Mouse (Mus musculus): ENCODE measurements at regions not wholly inside any gene's neighbourhood (a gene's known extent, or its start where the extent isn't known, plus 50 kb on each side); places are given as distances from the start of the nearest gene placed in this dataset.

DNA sequence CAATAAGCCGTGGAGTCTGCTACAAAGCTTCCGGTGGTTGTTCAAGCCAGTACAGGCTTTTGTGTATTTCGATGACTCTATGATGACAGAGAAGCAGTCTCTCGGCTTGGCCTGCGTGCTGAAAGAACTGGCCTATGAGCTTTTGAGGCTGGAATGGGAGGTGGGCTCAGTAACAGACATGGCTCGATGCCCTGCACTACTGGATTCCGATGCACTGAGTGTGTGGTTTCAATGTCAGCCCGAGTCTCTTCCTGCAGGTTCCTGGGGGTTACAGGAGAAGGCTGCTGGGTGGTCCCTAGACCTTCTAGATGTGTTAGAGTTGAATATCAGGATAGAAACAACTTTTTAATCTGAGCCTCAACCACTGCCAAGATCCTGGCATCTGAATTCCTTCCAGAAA lies 53.2 kb downstream of the Gm815 start:
- DNase-seq (ENCODE audit: low read depth): no peak

DNA sequence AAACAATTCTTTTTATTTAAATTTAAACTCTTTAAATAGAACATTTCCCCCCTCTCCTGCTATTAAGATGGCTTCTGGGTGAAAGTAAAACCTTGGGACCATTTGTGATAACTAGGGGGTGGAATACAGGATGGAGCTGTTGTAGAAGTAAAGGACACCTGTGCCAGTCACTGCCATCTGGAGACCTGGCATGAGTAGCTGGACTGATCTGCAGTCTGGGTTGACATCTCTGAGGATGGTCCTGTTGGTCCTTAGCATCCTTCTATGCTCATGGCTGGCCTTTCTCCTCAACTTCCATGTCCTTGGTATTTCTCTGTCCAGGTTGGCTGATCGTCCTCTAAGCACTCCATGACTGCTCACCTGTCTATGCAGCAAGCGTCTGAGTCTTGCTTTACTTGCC lies 58.3 kb downstream of the Gm815 start:
- no peak for DNase-seq (ENCODE audit: low read depth)

DNA sequence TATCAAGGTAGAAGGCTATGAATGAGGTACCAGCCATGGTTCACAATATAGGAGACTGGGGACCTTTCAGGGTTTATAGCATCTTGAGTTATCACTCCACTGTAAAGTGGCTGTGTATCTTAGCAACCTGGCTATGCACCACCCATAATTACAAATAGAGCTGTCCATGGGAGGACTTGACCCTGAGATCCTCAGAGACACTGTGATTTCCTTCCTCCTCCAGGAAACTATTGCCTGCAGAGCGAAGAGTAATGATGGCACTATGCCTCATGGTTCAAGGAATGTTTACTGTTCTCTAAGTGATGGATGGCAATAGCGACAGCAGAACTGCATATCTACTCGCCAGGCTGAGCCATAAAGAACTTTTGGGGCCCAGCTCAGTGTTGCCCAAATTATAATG lies 60.9 kb downstream of the Gm815 start:
- no peak for DNase-seq (ENCODE audit: low read depth)

DNA sequence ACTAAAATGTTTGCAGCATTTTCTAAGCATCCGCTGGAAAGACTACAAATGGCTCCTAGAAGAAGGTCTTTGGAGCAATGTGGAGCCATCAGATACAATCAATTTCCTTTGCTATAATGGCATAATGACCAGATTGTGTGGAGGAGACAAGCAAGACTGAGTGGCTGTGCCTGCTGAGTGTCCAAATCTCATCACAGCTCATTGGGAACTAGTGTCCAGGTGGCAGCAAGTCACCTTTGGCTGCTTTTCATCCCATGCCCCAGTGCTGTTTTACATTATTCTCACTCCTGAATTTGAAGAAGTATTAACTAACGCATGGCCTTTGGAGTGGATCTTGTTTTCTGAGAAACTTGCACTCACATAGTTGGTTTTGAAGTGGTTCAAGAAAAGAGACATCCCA lies 62.8 kb downstream of the Gm815 start:
- DNase-seq (ENCODE audit: low read depth): no peak

DNA sequence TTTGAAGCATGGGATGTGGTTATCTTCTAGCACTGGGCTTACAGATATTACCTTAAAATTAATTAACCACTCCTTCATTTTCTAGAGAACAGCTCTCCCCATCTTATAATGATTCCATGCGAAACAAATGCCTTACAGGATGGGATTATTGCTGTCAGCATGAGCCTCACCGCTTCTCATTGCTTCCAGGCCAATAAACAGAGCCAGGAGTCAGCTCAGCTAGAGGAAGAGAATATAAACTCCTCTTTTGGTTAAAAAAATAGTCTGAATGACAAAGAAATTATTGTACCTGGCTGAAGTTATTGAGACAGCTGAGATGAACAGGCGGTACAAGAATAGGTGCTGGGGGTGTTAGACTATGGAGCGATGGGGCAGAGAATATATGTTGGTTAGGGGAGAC lies 63.5 kb downstream of the Gm815 start:
- DNase-seq (ENCODE audit: low read depth): no peak

DNA sequence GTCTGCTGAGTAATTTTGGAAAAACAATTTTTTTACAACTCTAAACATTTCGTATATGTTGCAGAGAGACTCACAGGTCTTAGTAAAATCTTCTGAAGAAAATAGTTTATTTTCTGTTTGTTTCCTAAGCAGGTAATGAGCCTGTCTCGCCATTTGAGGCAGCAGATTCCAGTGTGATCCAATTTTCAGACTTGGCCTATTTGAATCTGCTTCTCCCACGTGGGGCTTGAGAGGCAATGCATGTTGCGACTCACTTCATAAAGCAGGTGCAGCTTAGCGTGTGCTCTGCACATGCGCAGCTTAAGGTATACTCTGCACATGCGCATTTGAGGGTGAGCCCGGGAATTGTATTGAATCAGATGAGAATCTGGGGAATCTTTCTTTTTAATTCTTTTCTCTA lies 67.7 kb downstream of the Gm815 start:
- no peak for DNase-seq (ENCODE audit: low read depth)

DNA sequence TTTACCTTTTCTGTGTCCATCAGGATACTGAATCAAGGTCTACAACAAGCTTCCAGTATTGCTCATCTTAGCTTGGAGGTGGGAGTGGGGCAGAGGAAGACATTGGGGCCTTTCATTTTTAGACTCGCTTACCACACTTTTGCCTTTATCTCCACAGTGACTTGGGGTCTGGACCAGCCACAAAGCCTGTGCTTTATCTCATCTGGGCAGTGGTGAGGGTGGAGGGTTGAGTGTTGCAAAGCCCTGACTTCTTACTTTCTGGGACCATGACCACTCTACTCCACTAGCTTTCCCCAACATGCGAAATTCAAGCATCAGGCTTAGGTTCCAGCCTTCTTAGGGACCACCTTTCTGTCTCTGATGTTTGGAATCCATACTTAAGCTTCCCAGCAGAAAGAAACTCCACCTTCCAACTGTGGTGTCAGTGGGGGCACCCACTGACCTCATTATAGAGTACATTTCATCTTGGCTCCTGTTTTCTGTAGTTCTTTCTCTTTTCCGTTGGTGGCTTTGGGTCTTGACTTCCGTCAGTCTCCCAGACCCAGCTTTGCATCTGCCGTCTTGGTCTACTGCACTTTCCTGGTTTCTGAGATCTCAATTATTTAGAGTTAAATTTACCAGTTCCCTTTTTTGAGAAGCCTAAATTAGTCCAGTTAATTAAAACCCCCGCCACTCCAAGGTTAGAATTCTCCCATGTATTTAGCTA lies 80.5 kb downstream of the Gm815 start:
- no peak for DNase-seq (ENCODE audit: low read depth)

DNA sequence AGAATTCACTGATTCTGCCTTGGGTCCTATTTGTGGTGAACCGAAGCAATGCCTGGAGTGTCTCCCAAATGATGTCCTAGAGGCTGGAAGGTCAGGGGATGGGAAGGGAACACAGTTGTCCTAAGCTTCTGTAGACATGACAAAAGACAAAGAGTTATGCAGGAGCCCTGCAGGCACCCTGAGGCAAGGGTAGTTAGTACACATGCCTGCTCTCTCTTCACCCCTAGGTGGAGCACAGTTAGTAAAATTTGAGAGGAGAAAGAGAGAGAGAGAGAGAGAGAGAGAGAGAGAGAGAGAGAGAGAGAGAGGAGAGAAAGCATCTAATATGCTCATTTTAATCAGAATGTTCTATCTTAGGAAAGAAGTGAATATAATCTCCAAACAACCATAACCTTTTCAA lies 87.4 kb downstream of the Gm815 start:
- no peak for DNase-seq (ENCODE audit: low read depth)

DNA sequence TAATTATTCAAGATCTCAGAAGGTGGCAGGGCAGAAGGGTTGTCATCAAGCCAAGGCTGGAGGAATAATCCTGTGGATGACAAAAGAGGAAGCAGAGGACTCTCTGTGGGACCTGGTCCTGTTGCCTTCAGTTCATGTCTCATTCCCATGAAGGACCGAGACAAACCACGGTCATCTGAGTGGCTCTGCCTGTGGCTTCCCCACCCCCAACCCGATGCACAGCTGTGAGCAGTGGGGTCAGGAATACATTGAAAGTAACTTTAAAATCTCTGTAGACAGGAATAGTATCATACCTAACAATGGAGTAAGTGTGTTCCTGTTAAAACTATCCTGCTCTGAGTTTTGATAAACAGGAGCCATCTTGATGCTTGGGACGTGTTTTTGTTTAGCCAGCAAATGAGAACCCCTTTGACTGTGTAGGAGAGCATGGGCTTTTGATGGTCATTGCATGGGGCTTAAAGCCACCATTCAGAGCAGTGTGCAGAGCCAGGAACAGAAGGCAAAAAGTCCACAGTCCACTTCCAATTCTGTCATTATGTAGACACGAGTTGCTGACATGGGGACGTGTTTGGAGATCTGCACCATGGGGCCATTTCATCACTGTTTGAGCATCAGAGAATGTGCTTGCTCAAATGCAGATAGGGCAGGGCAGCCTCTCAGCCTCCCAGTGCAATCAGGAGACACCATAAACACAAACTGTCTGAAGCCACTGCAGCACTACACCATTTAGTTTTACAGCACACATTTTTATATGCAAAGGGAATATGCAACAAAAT lies 88.3 kb downstream of the Gm815 start:
- no peak for DNase-seq (ENCODE audit: low read depth)

DNA sequence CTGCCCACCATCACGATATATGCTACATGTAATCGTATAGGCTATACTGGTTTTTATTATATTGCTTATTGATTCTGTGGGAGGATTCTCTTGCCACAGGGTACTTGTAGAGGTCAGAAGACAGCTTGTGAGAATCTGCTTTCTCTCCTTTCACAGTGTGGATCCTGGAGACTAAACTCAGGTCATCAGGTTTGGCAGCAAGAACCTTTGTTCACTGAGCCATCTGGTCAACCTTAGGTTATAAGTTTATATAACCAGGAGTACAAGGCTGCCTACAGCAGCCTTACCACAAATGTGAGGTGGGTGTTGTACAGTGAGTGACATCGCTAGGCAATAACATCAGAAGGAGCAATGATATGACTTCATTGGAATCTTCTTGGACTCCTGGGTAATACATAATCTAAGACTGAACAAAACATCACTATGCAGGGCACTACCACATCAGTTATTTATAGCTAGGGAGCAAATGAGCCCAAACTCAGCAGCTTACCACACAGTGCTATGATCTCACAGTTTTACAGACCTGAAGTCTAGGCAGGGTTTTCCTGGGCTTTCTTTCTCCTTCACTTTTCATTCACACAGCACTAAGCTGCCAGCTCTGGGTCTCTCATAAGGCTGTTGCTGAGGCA lies 89.0 kb downstream of the Gm815 start:
- no peak for DNase-seq (ENCODE audit: low read depth)

DNA sequence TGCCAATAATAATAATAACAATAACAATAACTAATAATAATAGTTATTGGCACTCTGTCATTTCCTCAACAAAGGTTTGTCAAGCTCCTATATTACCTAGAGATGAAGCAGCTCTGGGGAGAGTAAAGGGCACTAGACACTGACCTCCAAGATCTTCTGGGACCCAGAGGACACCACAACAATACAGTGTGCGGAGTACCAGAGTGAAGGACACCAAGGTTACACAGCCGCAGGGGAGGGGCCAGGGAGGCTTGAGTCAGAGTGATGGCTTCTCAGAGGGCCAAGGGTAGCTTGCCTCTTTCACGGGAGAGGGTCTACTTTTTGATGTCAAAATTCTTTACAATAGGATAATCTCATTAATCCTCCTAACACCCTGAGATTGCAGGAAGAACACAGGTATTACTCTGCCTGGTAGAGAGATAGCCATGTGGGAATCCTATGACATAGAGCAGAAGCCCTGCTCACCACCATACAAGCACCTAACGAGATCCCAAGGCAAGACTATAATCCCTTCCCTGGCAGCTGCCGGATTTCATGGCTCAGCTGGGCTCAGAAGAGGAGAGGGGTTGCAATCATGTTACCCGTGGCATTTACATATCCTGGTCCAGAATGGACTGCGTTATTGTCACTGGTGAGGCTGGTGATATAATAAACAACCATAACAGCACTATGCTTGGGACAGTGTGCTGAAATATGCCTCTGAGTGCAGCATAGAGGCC lies 91.1 kb downstream of the Gm815 start:
- DNase-seq (ENCODE audit: low read depth): no peak

DNA sequence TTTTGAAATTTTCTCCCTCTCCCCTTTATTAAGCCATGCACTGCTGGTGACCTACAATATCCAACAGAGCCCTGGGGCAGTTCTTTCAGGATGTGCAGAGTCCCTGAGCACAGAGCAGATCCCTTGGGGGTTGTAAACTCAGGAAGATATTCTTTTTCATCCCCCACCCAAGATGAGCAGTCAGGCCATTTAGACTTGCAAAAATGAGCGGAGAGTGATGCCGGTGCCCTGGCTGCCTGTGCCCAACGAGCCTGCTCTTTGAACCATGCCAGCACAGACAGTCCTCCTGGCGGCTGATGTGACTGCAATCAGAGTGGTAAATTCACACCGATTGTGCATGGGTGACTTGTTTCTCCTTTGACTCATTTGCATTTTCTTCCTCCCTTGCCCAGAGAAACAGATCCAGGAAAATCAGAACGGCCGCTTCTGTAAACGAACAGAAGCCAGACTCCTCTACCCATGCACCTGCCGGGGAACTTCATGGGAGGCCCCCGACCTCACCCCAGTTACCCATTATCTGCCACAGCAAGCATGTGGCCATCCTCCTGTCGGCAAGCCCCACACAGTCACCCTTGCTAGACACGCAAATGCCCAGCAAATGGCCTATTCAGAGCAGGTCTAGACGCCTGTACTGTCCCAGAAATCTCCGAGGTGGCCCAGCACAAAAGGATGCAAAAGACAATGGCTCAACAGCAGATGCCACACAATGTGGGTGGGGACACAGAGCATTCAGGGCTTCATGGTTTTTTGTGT lies 92.4 kb downstream of the Gm815 start:
- DNase-seq (ENCODE audit: low read depth): no peak

DNA sequence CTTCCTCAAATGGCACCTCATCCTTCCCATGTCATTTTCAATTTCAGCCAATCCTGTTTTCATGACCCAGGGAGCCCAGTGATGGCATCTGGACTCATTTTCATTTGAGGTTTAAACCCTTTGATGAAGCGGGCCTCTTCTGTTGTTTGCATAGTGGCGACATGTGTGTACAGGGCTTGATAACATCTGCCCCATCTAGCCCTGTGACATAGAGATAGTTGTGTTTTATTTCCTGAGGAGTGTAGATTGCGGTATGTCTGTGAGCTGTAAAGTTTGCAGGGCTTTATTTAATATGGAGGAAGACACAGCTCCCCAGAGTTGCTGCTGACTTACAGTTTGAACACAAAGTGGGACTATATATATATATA lies 92.9 kb downstream of the Gm815 start:
- no peak for DNase-seq (ENCODE audit: low read depth)

DNA sequence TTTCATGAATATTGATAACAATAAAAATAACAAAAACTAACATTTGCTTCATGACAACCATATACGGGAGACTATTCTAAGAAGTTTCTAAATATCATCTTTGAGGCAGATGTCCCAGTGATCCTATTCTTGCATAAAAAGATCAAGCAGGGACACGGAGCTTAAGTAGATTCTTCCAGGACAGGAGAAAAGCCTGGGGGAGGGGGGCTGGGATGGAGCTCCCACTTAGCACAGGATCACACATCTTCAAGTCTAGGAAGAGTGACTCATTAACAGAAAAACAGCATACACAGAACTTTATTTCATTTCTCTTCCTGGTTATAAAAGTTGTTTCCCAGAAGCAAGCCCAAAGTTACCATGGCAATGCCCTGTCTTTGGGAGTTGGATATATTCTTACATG lies 93.6 kb downstream of the Gm815 start:
- no peak for DNase-seq (ENCODE audit: low read depth)

DNA sequence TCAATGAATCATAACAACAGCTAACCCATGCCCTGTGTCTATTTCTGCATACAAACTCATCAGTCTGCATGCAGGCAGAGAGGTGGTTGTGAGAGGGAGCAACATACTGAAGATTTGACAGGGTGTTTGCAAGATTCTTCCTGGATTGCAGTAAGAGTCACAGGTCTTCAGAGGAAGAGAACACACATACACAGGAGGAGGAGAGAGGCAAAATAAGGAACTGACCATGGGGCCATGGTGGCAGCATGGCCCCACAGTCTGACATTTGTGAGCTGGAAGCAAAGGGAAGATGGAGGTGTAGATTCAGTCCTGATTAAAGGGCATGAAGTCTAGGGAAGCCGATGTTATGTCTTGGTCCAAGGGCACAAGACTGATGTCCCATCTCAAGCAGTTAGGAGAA lies 101.0 kb downstream of the Gm815 start:
- DNase-seq (ENCODE audit: low read depth): no peak

DNA sequence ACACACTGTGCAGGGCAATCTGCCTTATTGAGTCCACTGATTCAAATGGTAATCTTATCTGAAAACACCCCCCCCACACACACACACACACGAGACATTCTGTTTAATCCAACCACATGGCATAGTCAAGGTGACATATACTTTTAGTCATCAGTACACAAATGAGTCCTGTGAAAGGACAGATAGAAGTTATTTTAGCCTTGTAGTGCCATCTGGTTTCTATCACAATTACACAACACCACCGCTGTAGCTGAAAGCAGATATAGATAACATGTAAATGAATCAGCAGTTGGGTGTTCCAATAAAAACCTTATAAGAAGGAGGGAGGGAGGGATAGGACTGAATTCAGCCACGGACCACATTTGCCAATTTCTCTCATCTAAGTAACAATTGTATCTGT lies 101.5 kb downstream of the Gm815 start:
- DNase-seq (ENCODE audit: low read depth): no peak

DNA sequence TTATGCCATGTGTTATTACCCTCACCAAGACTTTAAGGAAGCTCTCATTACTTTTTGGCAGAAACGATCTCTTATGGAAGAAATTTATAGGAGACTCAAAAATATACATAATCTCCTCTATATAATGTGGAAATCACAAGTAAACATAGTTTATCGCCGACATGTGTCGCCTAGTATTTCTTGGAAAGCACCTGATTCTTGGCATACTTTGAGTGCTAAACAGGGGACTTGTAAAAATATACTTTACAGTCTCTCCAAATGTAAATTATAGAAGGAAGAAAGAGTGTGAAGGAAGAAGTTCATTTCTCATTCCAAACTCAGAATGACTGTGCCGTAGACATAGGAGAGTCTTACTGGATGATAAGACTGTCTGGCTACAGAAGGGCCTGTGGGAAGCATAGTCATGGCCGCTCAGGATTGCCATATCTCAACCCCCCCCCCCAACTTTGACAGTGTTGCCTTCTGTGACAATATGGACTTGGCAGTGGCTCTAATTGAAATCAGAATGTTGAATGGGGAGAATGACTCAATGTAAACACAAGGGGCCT lies 102.3 kb downstream of the Gm815 start:
- DNase-seq (ENCODE audit: low read depth): no peak

DNA sequence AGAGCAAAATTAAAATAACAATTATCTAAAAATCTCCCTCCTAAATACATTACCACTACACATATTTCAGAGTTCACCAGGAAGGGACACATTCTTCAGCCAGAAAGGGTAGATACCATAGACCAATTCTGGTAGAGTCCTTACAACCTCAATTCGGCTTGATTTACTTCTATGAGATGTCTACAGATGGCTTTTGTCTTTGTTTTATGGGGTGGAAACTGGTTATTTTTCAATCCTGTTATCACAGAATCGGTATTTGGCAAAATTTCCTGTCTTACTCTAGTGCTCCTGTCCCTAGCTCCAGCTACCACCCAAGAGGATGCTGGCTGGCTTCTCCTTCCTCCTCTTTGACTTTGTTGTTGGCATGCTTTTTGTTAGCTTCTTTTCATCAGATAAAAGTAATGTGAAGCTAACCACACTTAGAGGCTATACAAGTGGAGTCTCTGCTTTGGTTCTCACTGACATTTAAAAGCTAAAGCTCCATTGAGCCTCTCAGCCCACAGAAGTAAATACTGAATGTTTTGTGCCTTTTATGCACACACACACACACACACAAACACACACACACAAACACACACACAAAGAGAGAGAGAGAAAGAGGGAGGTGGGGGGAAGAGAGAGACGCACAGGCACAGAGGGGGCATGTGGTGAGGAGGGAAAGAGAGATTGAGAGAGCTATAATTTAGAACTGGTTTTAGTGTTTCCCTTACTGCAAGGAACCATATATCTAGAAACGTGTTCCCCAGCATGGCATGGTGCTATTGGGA lies 109.1 kb downstream of the Gm815 start:
- no peak for DNase-seq (ENCODE audit: low read depth)

DNA sequence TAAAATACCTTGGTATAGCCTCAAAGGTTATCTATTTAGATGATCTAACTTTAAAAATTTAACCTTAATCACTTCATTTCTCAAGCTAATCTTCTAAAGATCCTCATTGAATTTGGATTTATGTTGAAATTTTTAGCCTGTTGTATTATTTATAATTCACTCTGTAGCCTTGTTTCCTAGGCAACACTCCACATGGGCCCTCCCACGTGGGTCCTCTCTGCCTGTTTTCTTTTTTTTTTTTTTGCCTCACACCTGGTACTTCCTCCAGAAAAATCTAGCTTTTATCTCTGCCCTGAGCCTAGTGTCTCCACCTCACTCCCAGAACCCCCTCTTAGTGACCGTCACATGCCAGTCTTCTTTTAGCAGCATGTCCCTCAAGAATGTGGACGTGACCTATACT lies 113.9 kb downstream of the Gm815 start:
- no peak for DNase-seq (ENCODE audit: low read depth)

DNA sequence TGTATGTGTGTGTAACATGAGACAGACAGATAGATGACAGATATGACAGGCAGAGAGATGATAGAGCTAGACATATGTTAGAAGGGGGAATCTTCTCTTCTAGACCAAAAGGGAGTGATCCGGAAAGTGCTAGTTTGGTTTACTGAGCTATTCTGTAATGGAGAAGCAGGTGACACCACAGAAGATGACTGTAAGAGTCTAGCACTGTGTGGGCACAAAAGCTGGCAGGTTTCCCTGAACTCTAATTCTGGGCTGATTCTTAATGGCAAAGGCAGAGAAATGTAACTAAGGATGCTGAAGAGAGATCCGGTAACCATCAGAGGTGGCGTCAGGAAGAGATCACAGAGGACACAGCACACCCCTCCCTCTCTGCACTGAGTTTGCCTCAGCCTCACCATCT lies 136.2 kb downstream of the Gm815 start:
- DNase-seq (ENCODE audit: low read depth): no peak

DNA sequence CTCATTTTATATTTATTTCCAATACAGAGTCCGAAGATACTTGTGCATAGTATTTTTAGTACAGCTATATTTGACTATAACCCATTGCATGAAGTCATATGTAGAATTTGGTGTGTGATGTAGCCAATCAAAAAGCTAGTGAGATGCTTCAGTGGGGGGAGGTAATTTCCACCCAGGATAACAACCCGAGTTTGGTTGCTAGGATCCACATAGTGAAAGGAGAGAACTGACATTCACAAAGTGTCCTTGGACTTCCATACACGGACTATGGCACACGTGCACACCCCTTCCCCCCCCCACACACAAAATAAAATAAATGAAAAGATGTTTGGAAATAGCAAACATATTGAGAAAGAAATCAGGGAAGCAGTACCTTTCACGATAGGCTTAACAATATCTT lies 137.2 kb downstream of the Gm815 start:
- no peak for DNase-seq (ENCODE audit: low read depth)
